Mouse (Mus musculus): ENCODE results near the gene Bag6.
"Not testable (repeated sequence)": the region's sequence is repeated elsewhere in the genome, so short reads cannot be mapped to it uniquely, and the experiment has no call there.

Gene Bag6

DNA sequence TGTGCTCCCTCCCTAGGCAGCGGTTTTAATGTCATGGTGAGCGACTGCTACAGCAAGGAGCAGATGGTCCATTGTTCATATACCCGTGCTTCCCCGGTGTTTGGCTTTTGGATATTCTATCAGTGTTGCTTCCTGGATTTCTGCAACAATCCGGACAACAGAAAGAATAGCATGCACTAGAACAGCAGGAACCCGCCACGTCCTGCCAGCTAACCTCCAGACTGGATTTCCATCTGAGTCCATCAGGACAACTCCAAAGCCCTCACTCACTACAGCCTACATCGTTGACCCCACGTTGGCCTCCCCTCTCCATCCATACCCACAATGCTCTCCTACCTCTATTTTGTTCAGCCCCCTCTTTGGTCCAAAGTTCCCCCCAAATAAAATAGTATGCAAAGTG lies 23.2 kb upstream of the Bag6 start:
- no peak for DNase-seq (ENCODE audit: low read depth, low spot score)

DNA sequence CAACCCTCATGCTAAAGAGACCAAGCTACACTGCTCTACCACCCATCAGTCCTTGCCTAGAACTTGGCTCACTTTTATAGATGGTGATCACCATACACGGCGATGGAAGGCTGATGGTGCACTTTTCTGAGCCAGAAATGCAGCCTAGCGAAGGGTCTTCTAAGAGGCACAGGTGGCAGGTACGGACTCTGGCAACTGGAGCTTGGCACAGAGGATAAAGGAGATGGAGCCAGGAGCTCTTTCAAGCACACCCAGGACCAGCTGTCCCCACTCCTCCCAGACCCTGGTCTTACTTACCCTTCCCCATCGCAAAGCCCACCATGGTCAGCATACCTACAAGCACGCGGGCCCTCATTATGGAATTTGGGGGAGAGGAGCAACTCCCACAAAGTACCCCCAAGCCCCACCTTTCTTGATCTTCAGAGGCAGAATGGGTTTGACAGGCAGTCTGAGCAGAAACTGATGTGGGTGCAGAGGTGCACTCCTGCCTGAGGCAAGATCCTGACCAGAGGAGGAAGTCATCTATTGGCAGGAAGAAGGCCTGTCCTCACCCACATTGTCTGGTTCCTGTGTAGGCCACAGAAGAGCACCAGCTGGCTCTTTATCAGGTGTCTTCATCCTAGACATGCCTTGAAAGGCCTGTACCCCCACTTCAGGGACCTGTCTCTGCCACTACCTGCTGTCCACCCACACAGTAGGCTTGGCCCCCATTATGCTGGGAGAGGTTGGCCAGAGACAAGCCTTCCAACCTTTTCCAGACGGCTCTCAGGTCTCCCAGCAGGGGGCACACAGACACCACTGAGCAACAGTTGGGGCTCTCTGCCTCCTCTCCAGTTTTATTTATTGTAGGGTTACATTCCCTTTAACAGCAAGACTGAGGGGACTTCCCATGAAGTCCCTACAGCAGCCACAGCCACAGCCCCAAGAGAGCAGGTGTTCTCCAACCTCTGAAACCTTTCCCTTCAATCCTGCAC lies 19.6 kb upstream of the Bag6 start, which contains the start of gene Ly6g5b:
Gene Ly6g5b (minus strand): TSS at position 383 of the 974 bp plus-strand sequence.
- peak; percentile 32 for DNase-seq (ENCODE audit: low read depth, low spot score)

DNA sequence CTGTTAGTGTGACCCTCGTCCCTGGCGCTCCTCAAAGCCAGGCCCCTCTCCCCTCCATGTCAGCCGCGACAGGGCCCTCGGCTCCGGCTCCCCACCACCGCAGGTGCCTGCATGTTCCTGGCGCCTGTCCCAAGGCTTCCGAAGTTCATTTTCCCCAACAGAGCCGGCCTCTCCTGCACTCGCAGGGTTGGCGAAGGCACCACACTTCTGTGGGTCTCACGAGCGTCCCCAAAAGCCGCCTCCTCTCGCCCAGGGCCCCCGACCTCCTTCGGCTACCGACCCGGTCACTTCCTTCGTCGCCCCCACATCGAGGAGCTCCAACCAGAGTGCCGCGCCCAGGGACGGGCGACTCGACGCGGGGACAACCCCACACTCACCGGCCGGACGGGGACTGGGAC lies 14.2 kb upstream of the Bag6 start:
- DNase-seq (ENCODE audit: low read depth, low spot score) = peak; percentile 31

DNA sequence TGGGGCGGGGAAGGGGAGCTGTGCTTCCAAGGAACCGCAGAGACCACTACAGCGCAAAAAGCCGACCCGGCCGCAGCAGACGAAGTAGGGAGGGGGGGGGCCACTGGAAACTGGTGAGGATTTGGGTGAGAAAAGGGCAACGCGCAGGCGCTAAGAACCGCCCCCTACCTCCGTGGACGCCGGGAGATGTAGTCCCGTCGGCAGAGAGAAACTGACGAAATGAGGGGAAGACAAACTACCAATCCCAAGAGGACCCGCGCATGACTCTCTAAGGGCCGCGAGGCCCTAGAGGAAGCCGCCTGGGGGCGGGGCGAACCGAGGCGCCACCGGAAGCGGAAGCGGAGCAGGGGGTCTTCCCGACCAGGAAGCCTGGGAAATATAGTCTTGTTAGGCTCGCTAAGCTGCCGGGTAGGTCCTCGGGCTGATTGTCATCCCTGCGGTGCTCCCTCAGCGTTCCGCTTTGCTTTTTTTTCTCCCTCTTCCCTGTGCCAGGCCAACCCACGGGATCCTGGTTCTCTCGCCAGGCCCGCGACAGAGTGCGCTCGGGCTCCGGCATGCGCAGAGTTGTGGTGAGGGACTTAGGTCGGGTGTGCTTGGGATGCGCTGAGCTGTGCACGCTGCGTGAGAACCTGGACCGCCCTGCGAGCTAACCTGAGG lies 13.7 kb upstream of the Bag6 start, which contains the start of gene Gpank1:
Gene Gpank1 (plus strand): TSS at position 313 of the 657 bp plus-strand sequence.
- DNase-seq (ENCODE audit: low read depth, low spot score) = peak; percentile 99

DNA sequence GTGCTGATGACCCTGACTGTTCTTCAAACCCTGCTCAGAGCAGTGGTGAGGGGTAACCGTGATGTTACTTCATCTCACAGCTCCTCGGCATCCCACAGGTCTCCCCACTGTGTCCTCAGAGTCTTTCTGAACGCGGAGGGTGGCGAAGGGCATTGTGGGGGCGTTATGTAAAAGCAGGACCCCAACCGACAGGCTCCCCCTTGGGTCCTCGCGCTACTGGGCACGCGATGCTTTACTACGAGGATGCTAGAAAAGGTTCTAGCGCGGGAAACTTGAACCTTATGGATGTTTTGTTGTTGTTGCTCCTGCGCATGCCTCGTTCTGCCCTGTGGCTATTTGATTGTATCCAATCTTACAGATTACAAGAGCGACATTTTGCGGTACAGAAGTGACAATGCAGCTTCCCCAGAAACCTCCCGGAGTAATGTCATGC lies 13.1 kb upstream of the Bag6 start, which contains the start of gene Csnk2b:
Gene Csnk2b (minus strand): TSS at position 183 of the 433 bp plus-strand sequence.
- DNase-seq (ENCODE audit: low read depth, low spot score) = peak; percentile 92

DNA sequence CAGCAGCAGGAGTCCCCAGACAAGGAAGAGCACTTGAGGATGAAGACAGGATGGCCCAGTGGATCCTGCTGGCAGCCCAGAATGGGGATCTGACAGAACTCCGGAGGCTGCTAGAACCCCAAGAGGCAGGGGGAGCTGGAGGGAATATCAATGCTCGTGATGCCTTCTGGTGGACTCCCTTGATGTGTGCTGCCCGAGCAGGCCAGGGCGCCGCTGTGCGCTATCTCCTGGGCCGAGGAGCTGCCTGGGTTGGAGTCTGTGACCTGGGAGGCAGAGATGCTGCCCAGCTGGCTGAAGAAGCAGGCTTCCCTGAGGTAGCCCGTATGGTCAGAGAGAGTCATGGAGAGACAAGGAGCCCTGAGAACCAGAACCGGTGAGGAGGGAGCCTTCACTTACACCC lies 11.7 kb upstream of the Bag6 start:
- not testable (repeated sequence) for DNase-seq (ENCODE audit: low read depth, low spot score)

DNA sequence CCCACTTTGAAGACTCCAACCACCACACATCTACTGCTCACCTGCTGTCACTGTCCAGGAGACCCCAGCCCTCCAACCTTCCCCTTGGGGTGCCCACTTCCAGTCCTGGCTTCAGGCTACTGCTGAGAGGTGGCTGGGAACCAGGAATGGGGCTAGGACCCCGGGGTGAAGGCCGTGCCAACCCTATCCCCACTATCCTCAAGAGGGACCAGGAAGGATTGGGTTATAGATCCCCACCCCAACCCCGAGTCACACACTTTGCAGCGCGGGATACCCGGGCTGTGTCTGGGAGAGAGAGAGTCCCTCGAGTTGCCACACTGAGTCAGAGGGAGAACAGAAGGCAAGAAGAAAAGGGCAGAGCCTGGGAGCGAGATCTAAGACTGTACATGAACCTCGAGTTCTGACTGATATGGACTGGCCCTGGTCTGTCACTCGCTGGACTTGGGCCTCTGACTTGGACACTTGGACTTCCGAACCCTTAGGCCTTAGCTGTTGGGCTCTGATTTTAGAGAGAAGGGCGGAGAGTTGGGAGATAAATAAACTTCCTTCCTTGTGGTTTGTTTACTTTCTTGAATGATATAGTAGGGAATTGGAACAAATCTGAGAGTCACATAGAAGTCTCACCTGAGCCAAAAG lies 10.6 kb upstream of the Bag6 start:
- DNase-seq (ENCODE audit: low read depth, low spot score) = not testable (repeated sequence)

DNA sequence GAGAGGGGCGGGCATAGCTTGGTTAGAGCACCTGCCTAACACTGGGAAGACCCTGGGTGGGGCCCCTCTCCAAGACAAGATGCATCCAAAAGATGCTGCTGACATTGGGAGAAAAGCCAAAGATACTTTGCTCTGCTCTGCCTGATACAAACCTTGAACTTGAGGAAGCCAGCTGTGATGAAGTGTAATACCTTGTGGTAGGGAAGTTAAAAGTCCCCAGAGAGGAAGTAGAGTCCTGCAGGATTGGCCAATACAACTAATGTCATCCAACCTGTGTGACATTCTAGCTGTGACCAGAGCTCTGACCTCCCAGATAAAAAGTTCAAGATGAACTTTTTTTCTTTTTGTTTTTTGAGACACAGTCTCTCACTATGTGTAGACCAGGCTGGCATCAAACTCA lies 9.9 kb upstream of the Bag6 start:
- no peak for DNase-seq (ENCODE audit: low read depth, low spot score)

DNA sequence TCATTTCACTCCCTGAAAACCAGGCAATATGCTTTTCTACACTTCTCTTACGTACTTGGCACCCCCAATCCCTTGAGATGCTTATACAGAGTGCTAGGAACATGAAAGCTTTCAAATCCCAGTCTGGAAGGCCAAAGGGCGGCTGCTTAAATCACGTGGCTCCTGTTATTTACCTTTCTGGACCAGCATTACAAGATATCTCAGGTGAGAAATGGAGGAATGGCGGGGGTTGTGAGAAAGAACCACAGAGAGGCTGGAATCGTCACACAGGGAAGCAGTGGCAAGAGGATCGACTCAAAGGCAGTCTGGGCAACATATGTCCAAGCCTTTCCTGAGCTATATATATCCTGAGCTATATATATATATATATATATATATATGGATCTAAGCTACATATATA lies 9.4 kb upstream of the Bag6 start:
- DNase-seq (ENCODE audit: low read depth, low spot score) = peak; percentile 35

DNA sequence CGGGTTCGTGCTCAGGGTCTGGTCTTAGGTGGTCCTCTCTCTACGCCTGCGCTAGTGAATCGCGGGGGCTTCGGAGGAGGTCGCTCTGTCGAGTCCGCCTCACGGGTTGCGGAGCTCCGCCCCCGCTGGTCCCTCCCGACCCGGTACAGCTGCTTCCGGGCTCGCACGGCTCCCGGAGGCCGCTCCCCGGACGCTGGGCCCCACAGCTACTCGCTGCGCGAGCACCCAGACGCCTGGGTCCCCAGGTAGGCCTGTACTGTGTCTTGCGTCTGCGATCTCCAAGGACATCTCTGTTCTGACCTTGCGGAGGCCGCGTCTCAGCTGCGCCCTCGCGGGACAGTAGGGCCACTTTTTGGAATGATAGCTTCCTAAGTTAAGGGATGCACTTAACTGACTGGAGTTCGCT lies 8.8 kb upstream of the Bag6 start, which contains the start of gene D17H6S53E:
Gene D17H6S53E (plus strand): TSS at position 168 of the 406 bp plus-strand sequence.
- peak; percentile 84 for DNase-seq (ENCODE audit: low read depth, low spot score)

DNA sequence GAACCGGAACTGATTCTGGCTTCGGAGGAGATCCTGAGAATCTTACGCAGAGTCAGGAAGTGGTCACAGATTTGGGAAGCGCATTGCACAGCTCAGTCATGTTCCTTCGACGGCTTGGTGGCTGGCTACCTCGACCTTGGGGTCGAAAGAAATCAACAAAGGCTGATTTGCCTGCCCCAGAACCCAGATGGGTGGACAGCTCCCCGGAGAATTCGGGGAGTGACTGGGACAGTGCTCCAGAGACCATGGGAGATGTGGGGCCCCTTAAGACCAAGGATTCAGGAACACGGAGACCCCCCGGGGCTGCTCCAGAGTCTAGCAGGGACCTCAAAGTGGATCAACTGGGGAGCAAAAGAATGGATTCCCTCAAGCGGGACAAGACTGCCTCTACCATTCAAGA lies 8.0 kb upstream of the Bag6 start:
- DNase-seq (ENCODE audit: low read depth, low spot score) = peak; percentile 38

DNA sequence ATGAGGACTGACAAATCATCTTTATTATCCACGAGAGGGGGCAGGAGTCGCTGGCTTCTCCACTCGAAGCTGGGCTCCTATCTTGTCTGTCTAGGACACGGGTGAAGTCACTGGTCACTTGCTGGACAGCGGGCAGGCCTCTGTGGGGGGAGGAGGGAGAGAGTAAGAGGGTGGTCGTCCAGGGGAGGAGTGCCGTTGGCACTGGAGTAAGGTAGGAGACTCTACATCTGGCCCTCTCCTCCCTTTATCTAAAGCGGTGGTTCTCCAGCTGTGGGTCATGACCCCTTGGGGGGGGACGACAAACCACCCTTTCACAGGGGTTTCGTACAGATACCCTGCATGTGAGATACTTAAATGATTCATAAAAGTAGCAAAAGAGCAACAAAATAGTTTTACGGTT lies 6.0 kb upstream of the Bag6 start:
- DNase-seq (ENCODE audit: low read depth, low spot score) = no peak

DNA sequence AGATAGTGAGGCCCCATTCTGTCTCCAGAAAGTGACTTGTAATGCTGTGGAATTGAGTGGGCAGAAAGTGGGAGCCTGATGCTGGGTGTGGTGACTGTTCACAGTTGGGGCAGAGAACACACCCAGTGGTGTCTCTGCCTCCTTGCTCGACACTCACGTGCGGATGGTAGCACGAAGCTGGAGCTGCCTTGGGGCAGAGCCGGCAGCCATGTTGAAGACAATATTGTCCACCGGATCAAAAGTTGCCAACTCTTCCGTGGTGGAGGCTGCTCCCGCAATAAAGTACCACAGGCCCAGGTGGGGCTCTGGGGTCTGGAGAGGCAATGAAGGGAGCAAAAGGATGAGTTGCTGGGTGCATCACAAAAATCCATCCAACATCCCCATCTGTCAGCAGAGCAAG lies 3.9 kb upstream of the Bag6 start:
- DNase-seq (ENCODE audit: low read depth, low spot score) = no peak

DNA sequence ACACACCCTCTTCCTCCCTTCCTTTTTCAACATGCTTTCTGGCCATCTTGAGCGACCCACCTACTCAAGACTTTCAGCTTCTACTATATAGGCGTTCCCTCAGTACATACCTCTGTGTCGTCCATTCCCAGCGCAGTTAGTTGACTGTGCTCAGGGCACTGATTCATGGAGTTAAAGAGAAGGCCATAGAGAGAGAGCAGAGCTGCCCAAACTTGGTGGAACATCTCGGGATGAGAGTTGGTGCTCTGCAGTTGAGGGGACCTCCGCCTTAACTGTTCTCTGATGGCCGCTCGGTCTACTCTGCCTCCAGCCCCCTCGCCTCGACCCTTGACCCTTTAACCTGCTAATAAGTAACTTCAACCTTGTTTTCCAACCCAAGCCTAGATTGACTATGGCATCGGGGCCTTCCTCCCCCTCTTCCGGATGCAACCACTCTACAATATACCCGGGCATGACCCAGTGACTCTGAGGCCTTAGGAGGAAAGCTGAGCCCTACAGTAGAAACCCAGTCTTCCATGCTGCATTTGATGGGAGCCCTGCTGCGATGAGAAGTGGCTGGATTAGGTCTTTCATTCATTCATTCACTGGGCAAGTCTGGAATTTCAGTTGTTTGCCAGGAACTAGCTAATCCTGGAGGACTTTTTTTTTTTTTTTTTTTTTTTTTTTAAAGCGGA lies 3.3 kb upstream of the Bag6 start, which contains the start of gene Apom:
Gene Apom (minus strand): TSS at position 551 of the 674 bp plus-strand sequence.
- no peak for DNase-seq (ENCODE audit: low read depth, low spot score)

DNA sequence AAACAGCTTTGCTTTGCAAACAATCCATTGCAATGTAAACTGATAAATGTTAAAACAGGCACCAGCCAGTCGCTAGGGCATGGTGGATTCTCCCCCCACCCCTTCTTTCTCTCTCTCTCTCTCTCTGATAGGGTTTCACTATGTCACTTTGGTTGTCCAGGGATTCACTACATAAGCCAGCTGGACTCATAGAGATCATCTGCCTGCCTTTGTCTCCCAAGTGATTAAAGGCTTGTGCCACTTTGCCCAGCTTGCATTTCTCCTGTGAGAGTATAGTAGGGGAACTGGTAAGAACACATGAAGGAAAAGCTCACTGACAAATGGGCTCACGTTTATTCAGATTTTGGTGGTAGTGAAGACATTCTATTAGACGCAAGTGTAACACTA lies 2.8 kb upstream of the Bag6 start:
- DNase-seq (ENCODE audit: low read depth, low spot score) = no peak

DNA sequence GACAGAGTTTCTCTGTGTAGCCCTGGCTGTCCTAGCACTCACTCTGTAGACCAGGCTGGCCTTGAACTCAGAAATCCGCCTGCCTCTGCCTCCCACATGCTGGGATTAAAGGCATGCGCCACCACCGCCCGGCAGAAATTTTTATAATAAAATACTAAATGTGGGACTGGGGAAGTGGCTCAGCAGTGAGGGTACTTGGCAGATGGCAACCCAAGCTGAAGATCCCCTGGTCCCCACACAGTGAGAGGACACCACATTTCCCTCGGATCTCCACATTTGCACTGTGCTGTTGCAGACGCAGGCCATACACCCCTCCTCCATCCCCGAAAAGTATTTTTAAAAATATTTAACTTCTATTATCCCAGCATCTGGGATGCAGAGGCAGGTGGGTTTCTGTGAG lies 1.5 kb upstream of the Bag6 start:
- DNase-seq (ENCODE audit: low read depth, low spot score) = no peak

DNA sequence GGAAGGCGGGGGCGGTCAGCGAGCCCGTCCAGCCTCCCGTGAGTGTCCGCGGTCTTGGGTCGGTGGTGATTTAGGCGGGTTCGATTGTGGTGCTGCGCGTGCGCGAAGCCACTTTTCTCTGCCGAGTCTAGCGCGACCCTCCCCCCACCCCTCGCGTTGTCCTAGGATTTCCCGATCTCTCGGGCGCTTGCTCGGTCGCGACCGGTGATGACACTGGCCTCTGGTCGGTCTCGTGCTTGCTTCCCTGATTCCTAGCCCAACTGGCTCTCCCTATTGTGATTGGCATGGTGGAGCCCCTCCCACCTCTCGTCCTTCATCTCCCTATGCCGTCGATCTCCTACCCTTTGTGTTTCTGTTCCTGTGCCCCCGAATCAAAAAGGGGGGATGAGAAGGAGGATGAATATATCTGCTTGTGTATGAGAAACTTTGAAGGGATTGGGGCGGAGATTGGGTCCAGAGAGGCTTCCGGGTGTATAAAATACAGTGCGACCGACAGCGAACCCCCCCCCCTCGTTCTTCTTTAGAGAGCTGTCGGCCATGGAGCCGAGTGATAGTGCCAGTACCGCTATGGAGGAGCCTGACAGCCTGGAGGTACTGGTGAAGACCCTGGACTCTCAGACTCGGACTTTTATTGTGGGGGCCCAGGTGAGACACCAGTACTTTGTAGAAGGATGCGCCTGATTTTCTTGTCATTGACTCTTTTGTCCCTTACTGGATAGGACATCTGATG lies 778 bp downstream of the Bag6 start:
- DNase-seq (ENCODE audit: low read depth, low spot score) = no peak

DNA sequence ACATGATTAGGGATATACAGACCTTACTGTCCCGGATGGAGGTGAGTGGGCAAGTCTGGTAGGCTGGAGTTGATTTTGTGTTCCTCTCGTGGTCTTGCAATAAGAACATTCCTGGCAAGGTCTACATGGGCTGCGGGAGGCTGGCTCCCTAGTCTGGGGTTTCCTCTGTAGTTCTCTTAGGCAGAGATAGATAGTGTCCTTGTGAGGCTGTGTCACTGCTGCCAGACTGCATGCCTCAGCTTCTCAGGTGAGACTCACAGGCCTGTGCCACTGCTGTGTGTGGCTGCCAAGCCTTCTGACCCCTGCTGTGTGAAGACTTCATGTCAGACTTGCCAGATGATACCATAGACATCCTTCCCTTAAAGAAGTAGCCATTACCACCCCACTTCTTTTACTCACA lies 4.3 kb downstream of the Bag6 start:
- no peak for DNase-seq (ENCODE audit: low read depth, low spot score)

DNA sequence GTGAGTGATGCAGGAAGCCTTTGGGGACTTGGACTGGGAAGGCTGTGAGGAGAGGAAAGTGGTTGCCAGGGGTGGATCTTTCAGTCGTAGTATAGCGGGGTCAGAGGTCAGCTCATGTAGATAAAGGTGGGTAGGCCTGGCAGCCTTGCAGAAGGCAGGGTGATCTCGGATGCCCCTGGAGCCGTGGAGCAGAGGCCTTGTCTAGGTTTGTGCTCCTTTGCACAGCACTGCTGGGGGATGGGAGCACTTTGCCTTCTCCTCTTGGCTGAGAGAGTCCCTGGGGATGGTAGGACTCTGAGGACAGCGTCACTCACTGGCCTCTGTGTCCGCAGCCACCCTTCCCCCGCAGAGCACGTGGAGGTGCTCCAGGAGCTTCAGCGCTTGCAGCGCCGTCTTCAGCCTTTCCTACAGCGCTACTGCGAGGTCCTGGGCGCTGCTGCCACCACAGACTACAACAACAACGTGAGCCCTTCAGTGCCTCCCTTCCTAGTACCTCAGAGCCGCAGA lies 5.6 kb downstream of the Bag6 start:
- DNase-seq (ENCODE audit: low read depth, low spot score) = no peak

DNA sequence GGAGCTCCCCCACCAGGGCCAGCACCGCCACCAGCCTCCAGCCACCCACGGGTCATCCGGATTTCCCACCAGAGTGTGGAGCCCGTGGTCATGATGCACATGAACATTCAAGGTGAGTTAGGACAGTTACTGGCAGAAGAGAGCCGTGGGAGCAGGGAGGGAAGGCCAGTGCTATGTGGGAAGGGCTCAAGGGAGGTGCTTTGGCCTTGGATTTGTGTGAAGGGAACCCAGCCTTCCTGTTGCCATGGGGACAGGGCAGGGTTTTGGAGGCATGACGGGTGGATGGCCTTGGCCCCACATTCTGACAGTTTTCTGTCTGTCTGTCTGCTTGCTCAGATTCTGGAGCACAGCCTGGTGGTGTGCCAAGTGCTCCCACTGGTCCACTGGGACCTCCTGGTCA lies 7.0 kb downstream of the Bag6 start:
- DNase-seq (ENCODE audit: low read depth, low spot score) = no peak
